Mouse (Mus musculus) heart, embryonic 11.5 days (tissue): Measurements from ENCODE around the gene Sec22a. TPM values are rescaled to one million over a fixed set of nuclear protein-coding genes. Genes with fewer than 3 reads are reported as not detected.

Experiments used
- ATAC-seq: fragments of 200-750 bp; cut with Nextera tagmentation; replicated peaks from 2 replicates; pipeline ENCODE4 v1.8.0; 2017; ENCODE audit warnings: moderate library complexity; ENCODE audit not compliant: insufficient number of reproducible peaks, low FRiP score, low TSS enrichment
- H3K27ac ChIP-seq: fragments of 300-500 bp; sonication (generic); 2 replicates; pipeline ENCODE4 v1.5.1; 2014; ENCODE audit warnings: mild to moderate bottlenecking, low read depth, low read length
- H3K27me3 ChIP-seq: fragments of 300-500 bp; sonication (generic); 2 replicates; pipeline ENCODE4 v1.6.1; 2014; ENCODE audit warnings: mild to moderate bottlenecking, low read length, mixed read lengths; ENCODE audit not compliant: control insufficient read depth, insufficient read depth
- H3K36me3 ChIP-seq: fragments of 300-500 bp; sonication (generic); 2 replicates; pipeline ENCODE4 v1.6.1; 2014; ENCODE audit warnings: mild to moderate bottlenecking, low read length, moderate library complexity, mixed read lengths; ENCODE audit not compliant: control insufficient read depth, insufficient read depth
- H3K4me1 ChIP-seq: fragments of 300-500 bp; sonication (generic); 2 replicates; pipeline ENCODE4 v1.6.1; 2014; ENCODE audit warnings: low read length; ENCODE audit not compliant: control insufficient read depth, insufficient read depth
- H3K4me2 ChIP-seq: fragments of 300-500 bp; sonication (generic); 2 replicates; pipeline ENCODE4 v1.6.1; 2014; ENCODE audit warnings: mild to moderate bottlenecking, moderate library complexity
- H3K4me3 ChIP-seq: fragments of 300-500 bp; sonication (generic); 2 replicates; pipeline ENCODE4 v1.5.1; 2014; ENCODE audit warnings: low read depth, low read length
- H3K9ac ChIP-seq: fragments of 300-500 bp; sonication (generic); 2 replicates; pipeline ENCODE4 v1.6.1; 2014; ENCODE audit warnings: mild to moderate bottlenecking, low read depth, low read length, moderate library complexity
- H3K9me3 ChIP-seq: fragments of 300-500 bp; sonication (generic); replicated peaks from 2 replicates; pipeline ENCODE4 v1.6.1; 2016; ENCODE audit warnings: low read length; ENCODE audit not compliant: control insufficient read depth
- WGBS: fragments of 180-500 bp; shearing (Covaris S2); extraction: QIAGEN DNeasy Blood & Tissue Kit; methylation state at CpG from one replicate; pipeline ENCODE4 v1.1.7; 2014; ENCODE audit not compliant: insufficient replicate concordance; 5-methylcytosine and 5-hydroxymethylcytosine counted together
- polyA plus RNA-seq: library from polyadenylated mRNA; unstranded; fragments of >200 nt; fragmentation: Nextera tagmentation; extraction: Ambion mirVana; gene quantifications from 2 replicates; pipeline ENCODE4 v1.2.1, GENCODE M21; 2014

Gene Sec22a
- polyA plus RNA-seq, 1 experiment from 2014 or later = 35.5 TPM

DNA sequence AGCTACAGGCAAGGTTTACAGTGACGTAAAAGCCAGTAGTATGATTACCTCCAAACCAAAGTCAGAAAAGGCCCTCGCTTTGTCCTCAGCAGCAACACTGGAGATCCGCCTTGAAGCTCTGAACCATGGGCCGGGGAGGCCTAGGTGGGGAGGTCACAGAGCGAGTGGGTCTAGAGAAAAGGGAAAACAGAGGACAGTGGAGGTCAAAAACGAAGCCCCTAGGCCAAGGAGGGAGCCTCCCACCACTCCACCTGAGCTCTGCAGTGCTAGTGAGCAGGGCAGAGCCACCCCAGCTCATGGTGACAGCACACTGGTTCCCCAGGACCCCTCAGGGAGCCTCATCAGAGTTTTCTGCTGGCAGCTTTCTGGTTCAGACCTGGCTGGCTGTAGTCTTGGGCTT, 55.7 kb downstream of the Sec22a start:
- Histone ChIP-seq H3K4me1 (peaks cover 10% of the 10 kb centered on the region), H3K4me3 (no peak overlapping the region), H3K4me2 (no peak overlapping the region), H3K27ac (no peak overlapping the region), H3K36me3 (no peaks in the 10 kb centered on the region; the same call in 1 of the 2 replicates), H3K9me3 (no peaks in the 10 kb centered on the region), H3K9ac (no peak overlapping the region), H3K27me3 (no peaks in the 10 kb centered on the region)
- ATAC-seq = no peak
- 76% methylated on average over 6 of the region's 6 CpGs for WGBS

DNA sequence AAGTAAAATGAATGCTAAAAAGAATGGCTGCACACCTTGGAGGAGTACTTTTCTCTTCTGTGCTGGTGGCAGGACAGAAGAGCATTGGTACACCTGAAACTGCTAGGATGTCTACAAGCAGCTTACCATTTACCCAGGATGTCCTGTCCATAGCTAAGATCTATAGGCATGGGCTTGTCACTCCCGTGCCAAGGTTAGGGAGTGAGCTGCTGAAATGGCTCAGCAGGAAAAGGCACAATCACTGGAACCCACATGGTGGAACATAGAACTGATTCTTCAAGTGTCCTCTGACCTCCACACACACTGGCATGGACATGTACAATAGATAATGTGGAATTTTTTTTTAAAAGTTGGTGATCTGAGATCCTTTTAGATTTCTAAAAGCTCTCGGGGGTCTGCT, 56.4 kb downstream of the Sec22a start:
- no peak for ATAC-seq
- 64% methylated on average over 2 of the region's 2 CpGs for WGBS
- no peaks in the 10 kb centered on the region for H3K9me3 ChIP-seq
- no peak overlapping the region for H3K27ac ChIP-seq
- no peak overlapping the region for H3K4me3 ChIP-seq
- no peaks in the 10 kb centered on the region for H3K27me3 ChIP-seq
- no peaks in the 10 kb centered on the region; the same call in 1 of the 2 replicates for H3K36me3 ChIP-seq
- H3K9ac ChIP-seq = no peak overlapping the region
- H3K4me1 ChIP-seq = peaks cover 10% of the 10 kb centered on the region
- H3K4me2 ChIP-seq = no peak overlapping the region

GRCm38 (mm10) chr16:35306631-35307030, 57.1 kb downstream of the Sec22a start:
- no peak overlapping the region for H3K9ac ChIP-seq
- no peaks in the 10 kb centered on the region for H3K27me3 ChIP-seq
- no peak for ATAC-seq
- H3K4me1 ChIP-seq = peaks cover 10% of the 10 kb centered on the region
- H3K9me3 ChIP-seq = no peaks in the 10 kb centered on the region
- no peaks in the 10 kb centered on the region; the same call in 1 of the 2 replicates for H3K36me3 ChIP-seq
- H3K27ac ChIP-seq = no peak overlapping the region
- no peak overlapping the region for H3K4me2 ChIP-seq
- no peak overlapping the region for H3K4me3 ChIP-seq
- WGBS = 88% methylated on average over 2 of the region's 2 CpGs

GRCm38 (mm10) chr16:35305226-35305625, 58.5 kb downstream of the Sec22a start:
- H3K27ac ChIP-seq = no peak overlapping the region
- H3K9me3 ChIP-seq = no peaks in the 10 kb centered on the region
- no peak overlapping the region for H3K4me2 ChIP-seq
- H3K36me3 ChIP-seq = no peaks in the 10 kb centered on the region; the same call in 1 of the 2 replicates
- peaks cover 5% of the 10 kb centered on the region; the same call in 1 of the 2 replicates for H3K4me1 ChIP-seq
- no peak overlapping the region for H3K9ac ChIP-seq
- 80% methylated on average over 7 of the region's 7 CpGs for WGBS
- H3K4me3 ChIP-seq = no peak overlapping the region
- H3K27me3 ChIP-seq = no peaks in the 10 kb centered on the region
- ATAC-seq = no peak

- no peak for ATAC-seq
- no peak overlapping the region for H3K4me3 ChIP-seq
- H3K27me3 ChIP-seq = no peaks in the 10 kb centered on the region
- H3K9me3 ChIP-seq = no peaks in the 10 kb centered on the region
- no peak overlapping the region for H3K4me2 ChIP-seq
- no peak overlapping the region for H3K9ac ChIP-seq
- peaks cover 5% of the 10 kb centered on the region; the same call in 1 of the 2 replicates for H3K36me3 ChIP-seq
- H3K4me1 ChIP-seq = peaks cover 5% of the 10 kb centered on the region; the same call in 1 of the 2 replicates
- H3K27ac ChIP-seq = no peak overlapping the region
- 85% methylated on average over 5 of the region's 5 CpGs for WGBS
These were observed 59.3 kb downstream of the Sec22a start for GRCm38 (mm10) chr16:35304416-35304815.

- Histone ChIP-seq H3K4me2 (no peak overlapping the region), H3K27ac (no peak overlapping the region), H3K4me3 (no peak overlapping the region), H3K9me3 (no peaks in the 10 kb centered on the region), H3K27me3 (no peaks in the 10 kb centered on the region), H3K4me1 (peaks cover 5% of the 10 kb centered on the region; the same call in 1 of the 2 replicates), H3K36me3 (peaks cover 7% of the 10 kb centered on the region; the same call in 1 of the 2 replicates), H3K9ac (no peak overlapping the region)
- ATAC-seq = no peak
- 88% methylated on average over 6 of the region's 6 CpGs for WGBS
These were observed 60.0 kb downstream of the Sec22a start for GRCm38 (mm10) chr16:35303721-35304120.

DNA sequence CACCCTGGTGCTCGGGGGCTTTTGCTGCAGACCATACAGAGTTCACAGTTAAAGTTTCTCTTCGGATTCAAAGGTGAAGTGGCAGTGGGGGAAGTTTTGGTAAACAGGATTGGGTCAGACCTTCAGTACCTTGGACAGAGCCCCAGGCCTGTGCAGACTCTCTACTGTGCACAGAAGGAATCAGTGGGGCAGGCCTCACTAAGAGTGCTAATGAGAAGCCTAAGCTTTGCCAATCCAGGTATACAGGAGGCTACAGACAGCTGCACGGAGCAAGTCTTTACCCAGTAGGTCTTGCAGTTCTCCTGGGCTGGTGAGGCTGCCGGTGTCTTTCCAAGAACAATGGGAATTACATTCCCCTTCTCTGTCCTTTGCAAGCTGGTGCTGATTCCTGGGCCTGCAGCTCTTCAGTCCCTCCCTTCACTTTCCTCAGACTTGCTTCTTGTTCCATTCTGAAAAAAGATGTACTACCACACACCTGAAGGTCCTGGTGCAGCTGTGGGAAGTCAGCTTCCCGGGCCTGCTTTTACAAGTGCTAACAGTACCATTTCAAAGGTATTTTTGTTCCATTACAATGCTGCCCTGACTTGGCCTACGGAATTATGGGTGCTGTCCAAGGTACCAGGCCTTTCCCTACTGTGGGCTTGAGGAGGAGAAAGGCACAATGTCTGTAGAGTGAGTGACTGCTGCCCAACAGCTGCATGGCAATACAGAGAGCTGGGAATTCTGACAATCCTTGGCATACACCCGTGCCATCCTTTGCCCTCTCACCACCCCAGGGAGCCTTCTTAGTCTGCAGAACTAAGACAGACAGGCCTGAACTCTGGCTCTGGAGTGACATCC, 61.1 kb downstream of the Sec22a start:
- ATAC-seq = no peak

GRCm38 (mm10) chr16:35300156-35300555, 63.6 kb downstream of the Sec22a start:
- H3K36me3 ChIP-seq = peaks cover 7% of the 10 kb centered on the region; the same call in 1 of the 2 replicates
- no peak overlapping the region for H3K4me3 ChIP-seq
- no peak overlapping the region for H3K4me2 ChIP-seq
- no peaks in the 10 kb centered on the region for H3K9me3 ChIP-seq
- 88% methylated on average over 6 of the region's 6 CpGs for WGBS
- no peak overlapping the region for H3K27ac ChIP-seq
- H3K4me1 ChIP-seq = no peaks in the 10 kb centered on the region
- no peaks in the 10 kb centered on the region for H3K27me3 ChIP-seq
- ATAC-seq = no peak
- H3K9ac ChIP-seq = no peak overlapping the region

More for the DNA sequence above, 61.1 kb downstream of the Sec22a start:
- Histone ChIP-seq H3K27ac (no peak overlapping the region), H3K4me1 (no peaks in the 10 kb centered on the region), H3K4me3 (no peak overlapping the region), H3K4me2 (no peak overlapping the region), H3K9me3 (no peaks in the 10 kb centered on the region), H3K9ac (no peak overlapping the region), H3K36me3 (peaks cover 7% of the 10 kb centered on the region; the same call in 1 of the 2 replicates), H3K27me3 (no peaks in the 10 kb centered on the region)
- 47% methylated on average over 7 of the region's 7 CpGs for WGBS
